Mouse (Mus musculus): ENCODE data around the gene Pank3.

- no peak for TF ChIP-seq CTCF (IDR thresholded peaks at IDR 0.05; ENCODE audit: control insufficient read depth, insufficient read depth, low read length)
- TF ChIP-seq POLR2A (IDR thresholded peaks at IDR 0.05; ENCODE audit: borderline replicate concordance, control insufficient read depth, low read depth, low read length): no peak
These were observed 13.2 kb downstream of the Pank3 start for GRCm38 (mm10) chr11:35782444-35782843.

All from bone marrow, adult 2 months (tissue).